Mouse (Mus musculus): ENCODE data around the gene Hikeshi.

Gene Hikeshi

DNA sequence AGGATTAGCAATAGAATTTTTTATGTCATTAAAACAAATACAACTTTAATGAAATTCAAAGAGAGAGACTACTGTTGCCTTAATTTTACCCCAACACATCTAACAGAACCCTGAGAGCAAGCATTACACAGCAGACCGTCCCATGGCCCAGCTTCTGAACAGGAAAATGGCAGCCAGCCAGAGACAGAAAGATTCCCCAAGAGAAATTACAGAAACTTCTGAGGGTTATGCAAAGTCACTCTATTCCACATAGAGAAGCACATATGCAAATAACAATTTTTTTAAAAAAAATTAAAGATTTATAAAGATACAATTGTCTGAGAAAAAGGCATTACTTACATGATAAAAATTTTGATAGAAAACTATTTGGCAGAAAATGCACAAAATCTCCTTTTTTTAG is 61.3 kb downstream of the Hikeshi start:
- Histone ChIP-seq H3K4me1 (replicated peaks; ENCODE audit: low read depth, low read length) (peaks cover 18% of the 10 kb centered on the region), H3K36me3 (ENCODE audit: insufficient read depth, low read length) (no peaks in the 10 kb centered on the region), H3K27me3 (ENCODE audit: insufficient read depth, low read length) (no peaks in the 10 kb centered on the region), H3K4me3 (replicated peaks; ENCODE audit: low read length) (no peak overlapping the region), H3K9me3 (ENCODE audit: low read length) (no peaks in the 10 kb centered on the region)
- TF ChIP-seq POU5F1 (IDR thresholded peaks at IDR 0.05; ENCODE audit: borderline replicate concordance, low read length) (no peak), NANOG (IDR thresholded peaks at IDR 0.05; ENCODE audit: borderline replicate concordance, low read length) (no peak), CTCF (conservative IDR thresholded peaks at IDR 0.05; ENCODE audit: low read length) (no peak)
